Mouse (Mus musculus): ENCODE results near the gene Cracr2b. TPM values are rescaled to one million over a fixed set of nuclear protein-coding genes. Genes with fewer than 3 reads are reported as not detected.

Cracr2b gene
- polyA plus RNA-seq, 1 experiment = 14.9 TPM

DNA sequence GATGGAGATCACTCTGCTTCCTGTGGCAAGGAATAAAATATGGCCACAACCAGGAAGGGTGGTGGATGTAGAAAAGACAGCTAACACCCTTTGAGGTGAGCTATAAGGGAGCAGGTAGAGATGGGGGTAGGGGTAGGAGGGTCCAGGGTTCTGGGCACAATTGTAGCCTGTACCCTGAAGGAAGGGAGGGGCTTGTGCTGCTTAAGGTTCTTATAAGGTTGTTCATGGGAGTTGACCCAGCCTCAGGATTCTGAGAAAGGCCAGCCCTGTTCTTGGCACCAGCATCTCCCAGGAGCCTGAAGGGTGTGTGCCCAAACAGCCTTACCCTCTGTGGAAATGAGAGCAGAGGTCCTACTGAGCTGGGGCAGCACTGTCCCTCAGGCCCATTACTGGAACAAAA lies 9.0 kb upstream of the Cracr2b start:
- no peak for DNase-seq
- Histone ChIP-seq H3K27me3 (ENCODE audit: control insufficient read depth, insufficient read depth, low read length) (no peaks in the 10 kb centered on the region), H3K36me3 (ENCODE audit: control insufficient read depth, insufficient read depth, low read length) (peaks cover 3% of the 10 kb centered on the region; the same call in 1 of the 2 replicates), H3K4me1 (replicated peaks; ENCODE audit: control insufficient read depth, insufficient read depth, low read length) (peaks cover 25% of the 10 kb centered on the region), H3K4me3 (ENCODE audit: control insufficient read depth, insufficient read depth, low read length) (no peak overlapping the region), H3K27ac (ENCODE audit: control insufficient read depth, insufficient read depth, low read length) (no peak overlapping the region)
- TF ChIP-seq CTCF (IDR thresholded peaks at IDR 0.05; ENCODE audit: borderline replicate concordance, control insufficient read depth, extremely low read depth, insufficient read depth, low read length, poor library complexity) = no peak
- no peak for TF ChIP-seq POLR2A (IDR thresholded peaks at IDR 0.05; ENCODE audit: control insufficient read depth, extremely low read depth, insufficient read depth, low read length, poor library complexity)

DNA sequence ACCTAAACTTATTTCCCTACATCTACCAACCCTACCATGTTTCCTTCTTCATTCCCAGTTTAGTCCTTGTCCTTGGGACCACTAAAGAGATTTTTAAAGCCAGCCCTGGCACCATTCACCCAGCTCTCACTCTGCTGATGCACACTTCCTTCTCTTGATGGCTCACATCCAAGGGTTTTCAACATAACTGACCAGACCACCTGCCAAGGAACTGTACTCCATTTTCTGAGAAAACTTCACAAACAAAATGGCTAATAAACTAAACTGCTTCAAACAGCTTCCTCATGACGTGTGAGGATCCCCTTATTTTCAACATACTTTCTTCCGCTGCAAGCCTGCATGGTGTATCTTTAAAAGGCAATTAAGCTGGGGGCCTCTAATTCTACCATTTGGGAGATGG lies 7.3 kb upstream of the Cracr2b start:
- Histone ChIP-seq H3K27me3 (ENCODE audit: control insufficient read depth, insufficient read depth, low read length) (no peaks in the 10 kb centered on the region), H3K4me1 (replicated peaks; ENCODE audit: control insufficient read depth, insufficient read depth, low read length) (peaks cover 22% of the 10 kb centered on the region), H3K36me3 (ENCODE audit: control insufficient read depth, insufficient read depth, low read length) (peaks cover 1% of the 10 kb centered on the region; the same call in 1 of the 2 replicates), H3K27ac (ENCODE audit: control insufficient read depth, insufficient read depth, low read length) (no peak overlapping the region), H3K4me3 (ENCODE audit: control insufficient read depth, insufficient read depth, low read length) (no peak overlapping the region)
- no peak for TF ChIP-seq CTCF (IDR thresholded peaks at IDR 0.05; ENCODE audit: borderline replicate concordance, control insufficient read depth, extremely low read depth, insufficient read depth, low read length, poor library complexity)
- no peak for TF ChIP-seq POLR2A (IDR thresholded peaks at IDR 0.05; ENCODE audit: control insufficient read depth, extremely low read depth, insufficient read depth, low read length, poor library complexity)
- WGBS = 76% methylated on average over 2 of the region's 2 CpGs
- DNase-seq = no peak

DNA sequence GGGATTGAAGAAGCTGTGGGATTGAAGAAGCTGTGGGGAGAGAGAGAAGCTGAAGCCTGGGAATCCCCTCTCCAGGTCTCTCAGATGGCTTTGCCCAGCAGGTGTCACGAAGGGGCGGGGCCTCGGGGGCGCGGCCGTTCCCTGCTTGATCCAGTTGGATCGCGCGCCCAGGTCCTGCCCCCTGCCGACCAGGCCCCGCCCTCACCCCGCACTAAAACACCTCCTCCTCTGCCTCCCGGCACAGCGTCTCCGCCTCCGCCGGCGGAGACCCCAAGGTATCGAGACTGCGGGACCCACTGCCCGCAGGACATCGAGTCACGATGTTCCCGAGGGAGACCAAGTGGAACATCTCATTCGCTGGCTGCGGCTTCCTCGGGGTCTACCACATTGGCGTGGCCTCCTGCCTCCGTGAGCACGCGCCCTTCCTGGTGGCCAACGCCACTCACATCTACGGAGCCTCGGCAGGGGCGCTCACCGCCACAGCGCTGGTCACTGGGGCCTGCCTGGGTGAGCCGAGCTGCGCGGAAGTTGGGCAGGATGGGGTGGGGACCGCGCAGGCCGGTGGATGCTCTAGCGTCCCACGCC lies 5.8 kb upstream of the Cracr2b start, which contains the start of gene Pnpla2:
Gene Pnpla2, plus strand, starts transcription at position 232 of the 585 bp plus-strand sequence.
- TF ChIP-seq POLR2A (IDR thresholded peaks at IDR 0.05; ENCODE audit: control insufficient read depth, extremely low read depth, insufficient read depth, low read length, poor library complexity) (peak; percentile 94), CTCF (IDR thresholded peaks at IDR 0.05; ENCODE audit: borderline replicate concordance, control insufficient read depth, extremely low read depth, insufficient read depth, low read length, poor library complexity) (0 out of 2 replicates have a peak, but pooled peaks have one; percentile 42)
- Histone ChIP-seq H3K36me3 (ENCODE audit: control insufficient read depth, insufficient read depth, low read length) (no peaks in the 10 kb centered on the region), H3K27ac (ENCODE audit: control insufficient read depth, insufficient read depth, low read length) (peak within 1 kb of the TSS; percentile 11; the same call in 1 of the 2 replicates), H3K4me1 (replicated peaks; ENCODE audit: control insufficient read depth, insufficient read depth, low read length) (peaks cover 20% of the 10 kb centered on the region), H3K27me3 (ENCODE audit: control insufficient read depth, insufficient read depth, low read length) (no peaks in the 10 kb centered on the region), H3K4me3 (ENCODE audit: control insufficient read depth, insufficient read depth, low read length) (peak within 1 kb of the TSS; percentile 67)
- WGBS = under 1% methylated on average over 44 of the region's 45 CpGs
- DNase-seq = peak; percentile 96

DNA sequence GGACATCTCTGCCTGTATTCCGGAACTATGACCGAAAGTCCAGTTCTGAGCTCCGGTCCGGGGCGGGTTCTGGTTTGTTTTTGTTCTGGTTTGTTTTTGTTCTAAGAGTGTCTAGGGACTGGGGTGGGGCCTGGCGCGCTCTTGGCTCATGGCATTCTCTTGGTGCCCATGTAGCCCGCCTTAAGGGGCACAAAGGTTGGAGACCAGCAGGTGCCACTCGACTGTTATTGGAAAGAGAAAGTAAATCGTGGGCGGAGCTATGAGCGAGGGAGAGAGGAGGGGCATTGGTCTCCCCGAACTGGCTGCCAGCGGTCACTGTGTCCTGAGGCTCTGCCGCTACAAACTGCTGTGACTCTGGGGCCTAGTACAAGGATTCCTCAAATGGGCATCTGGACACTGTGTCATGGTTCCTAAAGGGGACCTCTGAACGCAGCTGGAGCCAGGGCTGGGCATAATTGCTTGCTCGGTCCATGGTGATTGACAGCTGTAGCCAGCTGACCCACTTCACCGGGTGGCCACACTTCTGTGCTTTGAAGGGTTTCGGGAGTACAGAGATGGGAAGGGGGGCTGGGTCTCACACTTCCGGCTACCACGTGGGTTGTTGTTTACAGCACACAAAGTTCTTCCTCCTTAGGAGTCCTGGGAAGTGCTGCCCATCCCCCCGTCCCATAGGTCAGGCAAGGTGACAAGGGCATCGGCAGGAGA lies 5.1 kb upstream of the Cracr2b start:
- TF ChIP-seq POLR2A (IDR thresholded peaks at IDR 0.05; ENCODE audit: control insufficient read depth, extremely low read depth, insufficient read depth, low read length, poor library complexity) (no peak), CTCF (IDR thresholded peaks at IDR 0.05; ENCODE audit: borderline replicate concordance, control insufficient read depth, extremely low read depth, insufficient read depth, low read length, poor library complexity) (no peak)
- Histone ChIP-seq H3K27me3 (ENCODE audit: control insufficient read depth, insufficient read depth, low read length) (no peaks in the 10 kb centered on the region; the same call in 1 of the 2 replicates), H3K4me1 (replicated peaks; ENCODE audit: control insufficient read depth, insufficient read depth, low read length) (peaks cover 20% of the 10 kb centered on the region), H3K36me3 (ENCODE audit: control insufficient read depth, insufficient read depth, low read length) (no peaks in the 10 kb centered on the region), H3K27ac (ENCODE audit: control insufficient read depth, insufficient read depth, low read length) (peak overlapping the region; percentile 11; the same call in 1 of the 2 replicates), H3K4me3 (ENCODE audit: control insufficient read depth, insufficient read depth, low read length) (peak overlapping the region; percentile 67)
- WGBS = 2% methylated on average over 23 of the region's 23 CpGs
- DNase-seq = peak; percentile 54

DNA sequence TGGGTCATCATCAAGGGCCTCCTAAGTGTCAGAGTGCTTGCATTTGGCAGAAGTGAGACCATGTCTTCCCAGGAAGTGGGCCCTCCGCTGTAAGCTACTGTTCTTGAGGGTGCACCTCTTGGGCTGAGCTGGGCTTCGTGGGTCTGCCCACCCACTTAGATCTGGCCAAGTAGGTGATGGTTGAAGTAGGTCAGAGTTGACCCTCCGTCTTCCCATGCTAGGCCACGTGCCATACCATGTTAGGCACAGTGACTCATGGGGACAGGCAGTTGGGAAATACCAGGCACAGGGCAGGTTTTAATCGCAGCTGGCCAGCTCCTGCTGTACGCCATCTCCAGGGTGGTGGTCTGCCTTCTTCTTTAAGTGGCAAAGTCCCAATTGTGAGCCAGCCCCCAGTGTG lies 4.2 kb upstream of the Cracr2b start:
- Histone ChIP-seq H3K27me3 (ENCODE audit: control insufficient read depth, insufficient read depth, low read length) (no peaks in the 10 kb centered on the region; the same call in 1 of the 2 replicates), H3K36me3 (ENCODE audit: control insufficient read depth, insufficient read depth, low read length) (no peaks in the 10 kb centered on the region), H3K4me1 (replicated peaks; ENCODE audit: control insufficient read depth, insufficient read depth, low read length) (peaks cover 23% of the 10 kb centered on the region), H3K27ac (ENCODE audit: control insufficient read depth, insufficient read depth, low read length) (no peak overlapping the region), H3K4me3 (ENCODE audit: control insufficient read depth, insufficient read depth, low read length) (no peak overlapping the region)
- no peak for TF ChIP-seq CTCF (IDR thresholded peaks at IDR 0.05; ENCODE audit: borderline replicate concordance, control insufficient read depth, extremely low read depth, insufficient read depth, low read length, poor library complexity)
- no peak for TF ChIP-seq POLR2A (IDR thresholded peaks at IDR 0.05; ENCODE audit: control insufficient read depth, extremely low read depth, insufficient read depth, low read length, poor library complexity)
- WGBS = 91% methylated on average over 6 of the region's 6 CpGs
- no peak for DNase-seq

DNA sequence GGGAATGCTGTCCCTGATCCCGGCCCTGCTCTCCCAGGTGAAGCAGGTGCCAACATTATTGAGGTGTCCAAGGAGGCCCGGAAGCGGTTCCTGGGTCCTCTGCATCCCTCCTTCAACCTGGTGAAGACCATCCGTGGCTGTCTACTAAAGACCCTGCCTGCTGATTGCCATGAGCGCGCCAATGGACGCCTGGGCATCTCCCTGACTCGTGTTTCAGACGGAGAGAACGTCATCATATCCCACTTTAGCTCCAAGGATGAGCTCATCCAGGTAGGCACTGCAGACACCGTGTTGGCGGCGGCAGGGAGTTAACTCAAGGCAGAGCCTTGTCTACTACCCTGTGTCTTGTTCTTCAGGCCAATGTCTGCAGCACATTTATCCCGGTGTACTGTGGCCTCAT lies 3.7 kb upstream of the Cracr2b start:
- no peak overlapping the region for H3K27ac ChIP-seq (ENCODE audit: control insufficient read depth, insufficient read depth, low read length)
- no peaks in the 10 kb centered on the region for H3K36me3 ChIP-seq (ENCODE audit: control insufficient read depth, insufficient read depth, low read length)
- no peak for DNase-seq
- peaks cover 26% of the 10 kb centered on the region for H3K4me1 ChIP-seq (replicated peaks; ENCODE audit: control insufficient read depth, insufficient read depth, low read length)
- TF ChIP-seq POLR2A (IDR thresholded peaks at IDR 0.05; ENCODE audit: control insufficient read depth, extremely low read depth, insufficient read depth, low read length, poor library complexity) (no peak), CTCF (IDR thresholded peaks at IDR 0.05; ENCODE audit: borderline replicate concordance, control insufficient read depth, extremely low read depth, insufficient read depth, low read length, poor library complexity) (no peak)
- WGBS = 98% methylated on average over 14 of the region's 14 CpGs
- H3K27me3 ChIP-seq (ENCODE audit: control insufficient read depth, insufficient read depth, low read length) = peaks cover 2% of the 10 kb centered on the region; the same call in 1 of the 2 replicates
- H3K4me3 ChIP-seq (ENCODE audit: control insufficient read depth, insufficient read depth, low read length) = no peak overlapping the region
